Mouse (Mus musculus) testis, adult 2 months (tissue): ENCODE results near the gene Tkt.

Experiments used
- CTCF ChIP-seq: fragments of 200-500 bp; IDR thresholded peaks from 2 replicates; pipeline ENCODE4 v1.5.1; 2012; ENCODE audit warnings: low read depth, mild to moderate bottlenecking, inconsistent platforms, low read length, moderate library complexity; ENCODE audit not compliant: control insufficient read depth, insufficient read depth, insufficient replicate concordance
- POLR2A ChIP-seq: fragments of 200-500 bp; IDR thresholded peaks from 2 replicates; pipeline ENCODE4 v1.6.1; 2012; ENCODE audit warnings: low read depth, mild to moderate bottlenecking, inconsistent platforms, low read length, moderate library complexity; ENCODE audit not compliant: control insufficient read depth

DNA sequence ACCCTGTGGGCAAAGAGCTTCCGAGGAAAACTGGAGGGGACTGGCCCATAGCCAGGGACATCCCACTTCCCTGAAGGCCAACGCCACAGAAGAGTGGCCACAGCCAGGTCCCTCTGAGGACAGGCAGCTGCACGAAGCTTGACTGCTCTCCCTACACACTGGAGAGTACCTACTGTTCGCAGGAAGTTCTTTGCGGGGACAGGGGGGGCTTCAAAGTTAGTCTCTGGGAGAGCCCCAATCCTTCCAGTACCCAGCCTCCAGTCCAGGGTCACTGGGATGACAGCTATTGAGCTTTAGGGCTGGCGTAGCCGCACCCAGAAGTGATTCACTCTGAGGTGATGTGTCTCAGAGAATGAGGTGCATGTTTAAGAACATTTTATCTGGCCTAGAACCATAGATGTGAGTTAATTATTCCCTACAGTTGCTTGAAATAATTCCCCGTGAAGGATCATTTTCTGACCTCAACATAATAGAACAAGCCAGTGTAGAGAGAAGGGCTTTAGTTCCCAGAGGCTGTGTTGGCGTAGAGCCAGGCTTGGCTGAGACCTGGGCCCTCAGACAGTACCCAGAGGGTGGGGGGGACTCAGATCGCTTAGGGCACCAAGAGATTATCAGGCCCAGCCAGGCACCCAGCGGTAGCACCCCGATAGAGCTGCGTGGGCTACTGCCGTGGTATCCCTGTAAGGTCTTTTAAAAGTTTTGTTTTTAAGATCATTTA is 13.5 kb downstream of the Tkt start:
- TF ChIP-seq POLR2A (no peak), CTCF (no peak)
